Mouse (Mus musculus) G1E (cell line): ENCODE data around the gene Pak2. TPM values are rescaled to one million over a fixed set of nuclear protein-coding genes. Genes with fewer than 3 reads are reported as not detected.

Experiments used
- ATAC-seq: 2 replicates; pipeline ENCODE4 v1.8.0; 2016; ENCODE audit warnings: mild to moderate bottlenecking; ENCODE audit not compliant: insufficient number of reproducible peaks, poor library complexity, low FRiP score, severe bottlenecking; ENCODE audit errors: extremely low read depth
- DNase-seq: peaks from one replicate; pipeline ENCODE4 v3.0.0; 2012; ENCODE audit warnings: low spot score
- H3K27me3 ChIP-seq: 2 replicates; pipeline ENCODE4 v1.6.1; 2012; ENCODE audit warnings: mild to moderate bottlenecking, low read length, inconsistent platforms; ENCODE audit not compliant: insufficient read depth
- H3K36me3 ChIP-seq: replicated peaks from 2 replicates; pipeline ENCODE3; 2012; ENCODE audit warnings: mild to moderate bottlenecking, inconsistent platforms
- H3K4me1 ChIP-seq: 2 replicates; pipeline ENCODE4 v1.6.1; 2012; ENCODE audit warnings: low read depth, low read length, inconsistent platforms, mixed read lengths; ENCODE audit not compliant: insufficient read depth
- H3K4me3 ChIP-seq: 2 replicates; pipeline ENCODE4 v1.5.1; 2012; ENCODE audit warnings: low read depth, mild to moderate bottlenecking, inconsistent platforms, low read length, moderate library complexity, mixed read lengths
- H3K9me3 ChIP-seq: replicated peaks from 2 replicates; pipeline ENCODE4 v1.6.1; 2012; ENCODE audit warnings: inconsistent platforms
- CTCF ChIP-seq: IDR thresholded peaks from 2 replicates; pipeline ENCODE4 v1.5.1; 2012; ENCODE audit warnings: low read depth, low read length, inconsistent platforms, mixed read lengths
- GATA1 ChIP-seq: IDR thresholded peaks from 2 replicates; pipeline ENCODE4 v1.6.1; 2012; ENCODE audit warnings: borderline replicate concordance, low read length, inconsistent platforms, mixed read lengths
- GATA2 ChIP-seq: IDR thresholded peaks from 2 replicates; pipeline ENCODE4 v1.6.1; 2012; ENCODE audit warnings: low read depth, low read length, inconsistent platforms, borderline replicate concordance
- POLR2AphosphoS5 ChIP-seq: IDR thresholded peaks from 2 replicates; pipeline ENCODE4 v1.6.1; 2012; ENCODE audit warnings: low read depth, low read length, inconsistent platforms; ENCODE audit not compliant: insufficient replicate concordance
- TAL1 ChIP-seq: conservative IDR thresholded peaks from 2 replicates; pipeline ENCODE4 v1.6.1; 2012; ENCODE audit warnings: low read depth, low read length, inconsistent platforms, mixed read lengths
- polyA plus RNA-seq: library from polyadenylated mRNA; stranded (reverse); fragments of >175 nt; gene quantifications from 2 replicates; pipeline ENCODE4 v1.2.3, GENCODE M21; 2012
- total RNA-seq, 2 experiments: library from RNA; stranded (forward) in 1 of 2; stranded (reverse) in 1 of 2; fragments of 200-1000 nt in 1 of 2; fragments of >200 nt in 1 of 2; fragmentation: Nextera tagmentation in 1 of 2; gene quantifications; 2 replicates each; pipeline ENCODE4 v1.2.3; 2014 to 2017

Pak2 gene
- total and polyA plus RNA-seq, 3 experiments: 37.6 to 63.4 (median 45.6) TPM

DNA sequence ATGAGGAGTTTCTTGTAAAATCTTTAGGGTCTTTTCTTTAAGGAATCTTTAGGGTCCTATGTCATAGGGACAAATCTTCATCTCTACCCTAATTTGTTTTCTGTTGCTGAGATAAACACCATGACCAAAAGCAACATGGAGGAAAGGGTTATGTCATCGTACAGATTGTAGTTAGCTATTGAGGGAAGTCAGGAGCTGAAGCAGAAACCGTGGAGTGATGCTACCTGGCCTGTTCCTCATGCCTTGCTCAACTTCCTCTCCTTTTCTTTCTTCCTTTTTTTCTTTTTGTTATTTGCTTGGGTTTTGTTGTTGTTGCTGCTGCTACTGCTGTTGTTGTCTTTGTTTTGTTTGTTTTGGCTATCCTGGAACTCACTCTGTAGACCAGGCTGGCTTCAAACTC lies 29.4 kb upstream of the Pak2 start:
- Histone ChIP-seq H3K27me3 (no peaks in the 10 kb centered on the region), H3K4me1 (peaks cover 12% of the 10 kb centered on the region), H3K9me3 (no peaks in the 10 kb centered on the region; the same call in 1 of the 2 replicates), H3K4me3 (no peak overlapping the region), H3K36me3 (peaks cover 30% of the 10 kb centered on the region)
- ATAC-seq (no peak), DNase-seq (no peak)
- TF ChIP-seq POLR2AphosphoS5: no peak

DNA sequence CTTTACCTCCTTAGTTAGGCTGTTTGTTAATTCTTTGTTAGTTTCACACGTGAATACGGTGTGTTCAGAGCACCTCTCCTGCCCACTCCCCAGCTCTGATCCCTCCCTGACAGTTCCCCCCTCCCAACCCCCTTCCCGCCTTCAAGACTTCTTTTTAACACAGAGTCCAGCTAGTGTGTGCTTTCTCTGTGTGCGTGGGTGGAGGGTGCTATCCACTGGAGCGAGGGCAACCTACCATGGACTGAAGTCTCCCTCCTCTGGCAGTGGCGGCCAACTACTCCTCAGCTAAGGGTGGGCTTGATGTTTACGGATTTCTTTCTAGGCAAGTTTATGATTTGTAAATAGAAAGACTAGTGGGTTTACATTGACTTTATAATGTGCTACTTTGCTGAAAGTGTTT lies 29.0 kb upstream of the Pak2 start:
- H3K4me3 ChIP-seq: no peak overlapping the region

GRCm38 (mm10) chr16:32107342-32108045 lies 28.4 kb upstream of the Pak2 start:
- H3K4me1 ChIP-seq: peaks cover 2% of the 10 kb centered on the region; the same call in 1 of the 2 replicates
- peaks cover 35% of the 10 kb centered on the region for H3K36me3 ChIP-seq
- no peaks in the 10 kb centered on the region for H3K27me3 ChIP-seq
- no peaks in the 10 kb centered on the region; the same call in 1 of the 2 replicates for H3K9me3 ChIP-seq
- no peak for TF ChIP-seq CTCF
- no peak for TF ChIP-seq TAL1
- TF ChIP-seq GATA2: no peak
- TF ChIP-seq POLR2AphosphoS5: no peak
- no peak for TF ChIP-seq GATA1
- DNase-seq: no peak
- H3K4me3 ChIP-seq: no peak overlapping the region
- no peak for ATAC-seq

More for the DNA sequence above, 29.0 kb upstream of the Pak2 start:
- Histone ChIP-seq H3K9me3 (no peaks in the 10 kb centered on the region; the same call in 1 of the 2 replicates), H3K27me3 (no peaks in the 10 kb centered on the region), H3K4me1 (peaks cover 8% of the 10 kb centered on the region), H3K36me3 (peaks cover 34% of the 10 kb centered on the region)
- TF ChIP-seq TAL1 (no peak), CTCF (no peak), GATA2 (no peak), POLR2AphosphoS5 (no peak), GATA1 (no peak)
- DNase-seq (no peak), ATAC-seq (no peak)

- Histone ChIP-seq H3K9me3 (no peaks in the 10 kb centered on the region; the same call in 1 of the 2 replicates), H3K4me1 (peaks cover 1% of the 10 kb centered on the region; the same call in 1 of the 2 replicates), H3K36me3 (peaks cover 45% of the 10 kb centered on the region), H3K27me3 (no peaks in the 10 kb centered on the region), H3K4me3 (no peak overlapping the region)
- TF ChIP-seq GATA2: no peak
- TF ChIP-seq TAL1: no peak
- no peak for TF ChIP-seq GATA1
- no peak for TF ChIP-seq POLR2AphosphoS5
- TF ChIP-seq CTCF: no peak
- ATAC-seq: no peak
- DNase-seq: no peak
These were observed 26.6 kb upstream of the Pak2 start for GRCm38 (mm10) chr16:32105698-32106097.

GRCm38 (mm10) chr16:32102295-32102694 lies 23.2 kb upstream of the Pak2 start:
- Histone ChIP-seq H3K36me3 (peaks cover 34% of the 10 kb centered on the region), H3K9me3 (no peaks in the 10 kb centered on the region; the same call in 1 of the 2 replicates), H3K4me3 (no peak overlapping the region), H3K4me1 (peaks cover 20% of the 10 kb centered on the region), H3K27me3 (no peaks in the 10 kb centered on the region)
- no peak for ATAC-seq
- DNase-seq: no peak
- TF ChIP-seq POLR2AphosphoS5 (no peak), GATA2 (no peak), TAL1 (no peak), CTCF (no peak), GATA1 (no peak)

- ATAC-seq (peak; percentile 49), DNase-seq (peak; percentile 82)
- H3K27me3 ChIP-seq: no peaks in the 10 kb centered on the region
- H3K4me1 ChIP-seq: peaks cover 20% of the 10 kb centered on the region
- peaks cover 29% of the 10 kb centered on the region for H3K36me3 ChIP-seq
- no peaks in the 10 kb centered on the region for H3K9me3 ChIP-seq
- TF ChIP-seq GATA2 (no peak), TAL1 (no peak), POLR2AphosphoS5 (no peak), CTCF (no peak), GATA1 (no peak)
- peak within 1 kb of the TSS; percentile 96 for H3K4me3 ChIP-seq
These were observed 20.6 kb upstream of the Pak2 start, which contains the start of the genes Pigx and Cep19 for GRCm38 (mm10) chr16:32099638-32100150. Gene Pigx (minus strand): TSS chr16:32099740. Gene Cep19 (plus strand): TSS chr16:32099800.
